Mouse (Mus musculus) adrenal gland, postnatal 36 days (tissue): Measurements from ENCODE around the gene Phb2. TPM values are rescaled to one million over a fixed set of nuclear protein-coding genes. Genes with fewer than 3 reads are reported as not detected.

Experiments
- DNase-seq, 2 experiments: peaks; one replicate each; pipeline ENCODE4 v3.0.0; 2021; ENCODE audit warnings: mixed read lengths in 1 of 2
- microRNA-seq: library from miRNA; unstranded; fragments of <30 nt; microRNA quantifications from one replicate; pipeline ENCODE4 v1.2.0, GENCODE M21; 2021
- total RNA-seq, 2 experiments: library from RNA; stranded (reverse); gene quantifications; 2 replicates each; pipeline ENCODE4 v1.2.3; 2021

Gene Phb2
- total RNA-seq, 2 experiments from 2014 or later, result 308 to 325 TPM

DNA sequence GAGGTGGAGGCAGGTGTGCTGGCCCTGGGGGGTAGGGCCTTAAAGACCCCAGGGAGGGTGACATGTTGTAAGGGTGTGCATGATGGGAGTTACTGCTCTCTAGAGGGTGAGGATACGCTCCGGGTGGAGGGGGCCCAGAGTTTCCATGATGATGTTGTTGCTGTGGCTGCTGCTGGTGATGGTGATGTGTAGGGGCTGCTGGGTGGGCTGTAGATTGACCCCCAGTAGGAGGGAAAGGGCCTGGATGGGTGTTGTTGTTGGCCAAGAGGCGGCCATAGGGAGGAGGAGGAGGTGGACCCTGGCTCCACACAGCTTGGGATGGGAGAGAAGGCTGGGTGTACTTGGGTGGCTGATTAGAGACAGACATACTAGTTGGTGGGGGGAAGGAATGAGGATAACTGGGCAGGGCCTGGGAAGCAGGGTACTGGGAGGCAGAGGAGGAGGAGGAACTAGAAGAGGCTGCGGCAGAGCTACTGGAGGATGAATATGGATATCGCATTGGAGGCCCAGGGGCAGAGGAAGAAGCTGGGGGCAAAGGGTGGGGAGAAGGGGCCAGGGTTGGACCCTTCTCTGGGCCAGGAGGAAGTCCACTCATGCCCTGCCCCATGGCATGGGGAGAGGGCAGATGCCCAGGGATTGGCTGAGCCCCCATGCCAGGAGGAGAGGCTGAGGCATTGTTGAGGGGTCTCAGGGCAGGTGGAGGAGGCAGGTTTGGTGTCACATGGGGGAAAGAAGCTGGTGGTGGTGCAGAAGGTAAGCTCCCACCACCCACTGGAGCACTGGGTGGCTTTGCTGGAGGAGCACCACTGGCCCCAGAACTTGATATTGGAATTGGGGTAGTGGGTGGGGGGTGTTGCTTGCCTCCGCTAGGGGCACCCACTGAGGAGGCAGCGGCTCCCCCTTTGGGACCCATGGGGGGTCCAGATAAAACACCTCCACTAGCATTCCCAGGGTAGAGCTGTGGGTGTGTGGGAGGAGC lies 34.8 kb downstream of the Phb2 start:
- DNase-seq, result no peak

DNA sequence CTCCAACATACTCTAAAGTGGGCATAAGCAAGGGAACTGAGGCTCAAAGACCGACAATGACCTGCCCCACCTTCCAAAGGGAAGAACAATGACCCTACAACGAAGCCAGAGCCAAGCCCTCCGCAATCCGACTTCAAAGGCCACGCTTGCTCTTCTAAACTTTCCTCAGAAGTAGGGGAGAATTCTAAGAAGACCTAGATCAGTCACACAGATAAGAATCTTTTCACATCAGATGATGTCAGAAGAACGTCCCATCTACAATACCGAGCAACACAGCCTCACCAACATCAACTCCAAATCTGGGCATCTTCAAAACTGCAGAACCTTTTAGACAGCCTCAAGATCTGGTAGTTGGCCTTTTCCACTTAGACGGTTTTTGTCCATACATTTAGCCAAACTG lies 38.3 kb downstream of the Phb2 start:
- no peak for DNase-seq

DNA sequence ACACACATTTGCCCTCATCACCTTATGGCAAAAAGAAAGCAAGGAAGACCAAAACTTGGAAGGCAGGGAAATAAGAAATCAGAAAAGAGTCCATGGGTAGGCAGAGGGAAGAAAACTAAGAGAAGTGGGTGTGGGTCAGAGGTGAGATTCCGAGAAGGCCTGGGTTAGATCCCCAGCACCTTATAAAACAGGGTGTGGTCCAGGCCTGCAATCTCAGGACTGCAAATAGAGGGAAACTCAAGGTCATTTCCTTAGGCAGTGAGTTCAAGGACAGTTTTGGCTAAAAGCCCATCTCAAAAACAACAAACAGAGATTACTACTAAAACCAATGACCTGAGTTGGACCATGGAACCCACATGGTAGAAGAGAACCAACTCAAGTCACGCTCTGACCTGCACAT lies 41.7 kb downstream of the Phb2 start:
- DNase-seq, result no peak

DNA sequence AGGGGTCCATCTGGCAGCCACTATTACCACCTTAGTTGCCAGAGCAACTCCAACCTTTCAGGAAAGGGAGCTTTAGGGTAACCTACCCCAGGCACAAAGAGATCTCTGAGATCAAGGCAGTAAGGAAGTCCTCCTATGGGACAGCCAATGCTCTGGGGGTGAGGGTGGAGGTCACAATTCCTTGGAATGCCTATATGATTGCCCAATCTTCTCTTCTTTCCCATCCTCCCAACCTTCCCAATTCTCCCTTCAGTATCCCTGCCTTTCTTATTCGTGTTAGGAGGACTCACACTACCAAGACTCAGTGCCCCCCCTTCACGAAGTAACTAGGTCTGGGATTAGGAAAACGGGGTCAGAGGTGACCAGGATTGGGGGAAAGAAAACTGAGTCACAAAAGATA lies 43.2 kb downstream of the Phb2 start:
- DNase-seq, result no peak

DNA sequence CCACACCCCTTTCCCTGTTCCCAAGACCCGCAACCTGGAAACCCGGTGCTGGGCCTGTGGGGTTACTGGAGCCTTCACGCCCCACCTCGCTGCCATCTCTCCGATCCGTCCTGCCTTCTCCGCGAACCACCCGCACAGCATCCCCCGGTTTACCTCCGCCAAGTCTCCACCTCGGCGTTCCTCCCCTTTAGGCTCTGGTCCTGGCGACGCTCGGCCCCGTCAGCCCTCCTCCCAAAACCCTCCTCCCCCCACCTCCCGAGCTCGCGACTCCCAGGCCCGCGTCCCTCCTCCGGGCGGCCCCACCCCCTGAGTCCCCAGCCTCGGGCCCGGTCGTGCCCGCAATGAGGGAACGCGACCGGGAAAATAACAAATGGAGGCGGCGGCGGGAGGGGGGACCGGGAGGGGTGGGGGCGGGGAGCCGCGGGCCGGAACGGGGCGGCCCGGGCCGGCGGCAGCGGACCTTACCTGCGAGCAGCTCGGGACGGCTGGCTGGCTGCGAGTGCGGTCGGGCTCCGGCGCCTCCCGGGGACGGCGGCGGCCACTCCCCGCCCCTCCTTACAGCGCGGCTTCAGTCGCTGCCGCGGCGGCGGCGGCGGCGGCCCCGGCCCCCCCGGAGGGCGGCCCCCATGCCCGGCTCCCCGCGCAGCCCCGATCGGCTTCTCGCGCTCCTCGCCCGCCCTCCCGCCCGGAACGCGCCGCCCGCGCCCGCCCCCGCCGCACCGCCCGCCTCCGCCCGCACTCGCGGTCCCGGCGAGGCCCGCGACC lies 43.9 kb downstream of the Phb2 start, which contains the start of the genes Gm45234 and Atn1:
Gene Gm45234, minus strand, starts transcription at position 191 of the 765 bp plus-strand sequence.
Gene Atn1, minus strand, starts transcription at position 694 of the 765 bp plus-strand sequence.
- peak; percentile 83 to 93 for DNase-seq

DNA sequence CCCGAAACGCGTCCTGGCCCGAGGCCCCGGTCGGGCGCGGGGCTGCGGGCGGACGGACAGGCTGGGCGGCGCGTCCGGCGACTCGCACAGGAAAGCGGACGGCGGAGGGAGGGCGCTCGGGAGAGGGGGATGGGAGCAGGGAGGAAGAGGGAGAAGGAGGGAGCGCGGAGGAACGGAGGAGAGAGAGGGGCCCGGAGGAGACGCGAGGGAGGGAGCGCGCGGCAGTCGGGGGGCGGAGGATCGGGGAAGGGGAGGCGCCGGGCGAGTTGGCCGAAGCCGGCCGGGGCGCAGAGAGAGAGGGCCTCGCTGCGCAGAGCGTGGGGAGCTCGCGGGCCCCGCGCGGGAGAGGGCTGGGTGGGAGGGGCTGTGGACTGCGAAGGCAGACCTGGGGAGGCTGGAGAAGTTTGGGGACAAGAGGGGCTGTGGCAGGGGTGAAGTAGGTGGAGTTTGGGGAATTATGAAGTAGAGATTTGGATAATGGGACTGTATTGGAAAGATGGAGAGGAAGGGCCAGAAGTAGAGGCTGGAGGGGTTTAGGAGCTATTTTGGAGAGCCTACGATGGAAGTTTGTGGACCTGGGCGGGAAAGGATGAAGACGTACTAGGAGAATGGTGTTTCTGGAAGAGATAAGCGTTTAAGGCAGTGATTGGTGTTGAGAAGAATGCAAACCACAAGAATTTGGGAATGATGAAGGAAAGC lies 44.7 kb downstream of the Phb2 start:
- peak; percentile 90 to 92 for DNase-seq

DNA sequence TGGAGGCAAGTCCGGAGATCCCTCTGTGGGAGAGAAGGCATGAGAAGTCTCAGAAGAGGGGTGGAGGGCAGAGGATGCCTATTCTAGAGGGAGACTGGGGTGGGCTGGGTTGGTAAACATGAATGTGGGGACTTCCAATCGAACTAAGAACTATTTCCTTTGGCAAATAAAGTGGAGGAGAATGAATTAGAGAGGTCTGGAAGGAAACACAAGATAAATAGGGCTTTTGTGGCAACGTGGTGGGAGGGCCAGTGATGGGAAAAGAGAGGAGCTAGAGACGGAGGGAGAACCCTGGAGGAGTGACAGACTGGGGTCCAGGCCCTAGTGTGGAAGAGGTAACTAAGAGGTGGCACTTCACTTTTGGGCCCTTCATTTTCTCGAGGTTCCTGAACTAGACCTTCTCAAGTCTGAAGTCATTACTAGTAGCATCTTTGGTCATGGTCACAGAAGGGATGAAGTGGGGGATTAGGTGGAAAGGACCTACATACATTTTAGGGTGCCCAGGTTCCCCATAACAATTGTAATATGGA lies 45.3 kb downstream of the Phb2 start:
- no peak for DNase-seq

DNA sequence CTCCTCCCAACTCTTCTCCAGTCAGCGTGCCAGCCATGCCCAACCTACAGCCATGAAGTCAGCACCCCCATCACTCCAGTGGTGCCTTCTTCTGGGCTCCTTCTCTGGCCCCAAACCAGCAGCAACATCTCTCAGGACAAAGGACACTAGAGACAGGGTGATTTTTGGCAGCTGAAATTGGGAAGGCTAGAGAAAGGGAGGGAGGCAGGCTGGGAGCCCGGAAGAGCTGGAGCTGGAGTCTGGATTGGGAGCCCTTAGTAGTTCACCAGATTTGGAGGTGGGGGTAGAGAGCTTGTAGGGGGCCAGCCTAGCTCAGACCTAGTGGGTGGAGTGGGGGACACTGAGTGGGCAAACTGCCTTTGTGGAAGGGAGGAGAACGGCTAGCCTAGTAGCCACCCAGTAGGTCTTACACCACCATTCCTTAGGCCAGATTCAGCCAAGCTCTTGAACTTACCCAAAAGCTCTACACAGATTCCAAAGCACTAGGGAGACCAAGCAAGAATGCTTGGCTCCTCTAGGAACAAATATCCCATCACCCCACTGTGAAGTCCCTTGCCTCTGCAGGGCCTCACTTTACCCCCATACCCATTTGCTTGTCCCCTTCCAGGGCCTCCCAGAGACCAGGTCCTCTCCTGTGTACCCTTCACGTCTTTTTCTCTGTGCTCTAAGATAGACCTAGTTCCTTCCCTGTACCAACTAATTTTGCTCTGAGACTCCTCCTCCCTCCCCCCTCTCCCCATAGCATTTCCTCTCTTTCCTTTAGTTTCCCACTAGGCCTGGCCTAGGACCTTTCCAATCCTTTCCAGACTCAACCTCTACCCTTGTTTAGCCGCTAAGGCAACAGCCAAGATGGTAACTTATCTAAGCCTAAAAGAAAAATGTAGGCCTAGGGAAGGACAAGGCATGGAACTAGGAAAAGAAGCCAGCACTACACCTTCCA lies 46.0 kb downstream of the Phb2 start:
- DNase-seq, result peak; percentile 58 to 70

DNA sequence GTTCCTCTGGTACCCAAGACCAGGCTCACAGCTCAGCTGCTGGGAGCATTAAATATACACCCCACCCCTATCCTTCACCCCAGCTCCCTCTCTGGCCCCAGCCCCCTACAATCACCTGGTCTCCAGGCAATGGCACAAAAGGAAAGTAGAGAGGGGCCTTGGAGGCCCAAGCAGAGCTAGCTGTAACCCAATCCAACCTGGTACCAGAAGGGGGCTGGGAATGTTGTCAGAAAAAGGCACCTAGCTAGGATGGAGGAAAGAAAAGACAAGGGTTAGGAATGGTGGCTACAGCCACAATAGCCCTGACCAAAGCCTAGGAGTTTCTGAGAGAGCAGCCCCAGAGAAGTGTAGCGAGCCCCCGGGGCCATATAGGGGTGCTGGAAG lies 46.7 kb downstream of the Phb2 start:
- no peak for DNase-seq

DNA sequence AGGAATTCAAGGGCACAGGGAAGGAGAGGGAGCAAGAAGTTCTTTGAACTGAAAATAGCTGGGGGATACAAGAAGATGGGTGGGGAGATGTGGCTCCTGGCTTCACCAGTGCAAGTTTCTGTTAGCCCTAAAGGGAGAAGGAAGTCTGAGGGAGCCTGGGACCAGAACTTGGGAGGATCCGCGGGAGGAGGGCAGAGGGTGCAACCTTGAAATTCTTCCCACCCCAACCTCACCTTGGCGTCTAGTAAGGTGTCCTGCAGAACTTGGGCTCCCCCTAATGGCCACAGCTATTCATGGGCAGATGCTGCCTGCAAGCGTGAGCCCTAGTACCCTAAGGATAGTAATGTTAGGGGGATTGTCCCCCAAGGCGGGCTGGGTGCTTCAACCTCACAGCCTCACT lies 47.1 kb downstream of the Phb2 start:
- DNase-seq, result peak; percentile 87 to 92

DNA sequence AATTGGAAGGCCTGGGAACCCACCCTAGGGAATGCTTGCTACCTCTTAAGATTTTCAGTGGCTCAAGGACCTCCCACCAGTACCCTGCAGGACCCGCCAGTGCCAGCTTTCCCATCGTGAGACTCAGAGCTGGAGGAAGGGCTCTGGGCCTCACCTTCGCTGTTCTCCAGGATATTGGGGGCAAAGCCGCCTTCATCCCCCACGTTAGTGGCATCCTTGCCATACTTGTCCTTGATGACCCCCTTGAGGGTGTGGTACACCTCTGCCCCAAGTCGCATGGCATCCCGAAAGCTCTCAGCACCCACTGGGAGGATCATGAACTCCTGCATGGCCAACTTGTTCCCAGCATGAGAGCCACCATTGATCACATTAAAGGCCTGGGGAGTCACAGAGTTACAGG lies 53.8 kb downstream of the Phb2 start:
- no peak for DNase-seq

Small RNA genes within 50 kb of the gene (microRNA-seq; reads per million reads assigned to microRNA genes)
- gene Mir141 (3.7 reads per million, percentile 10 among the genes with 10 or more reads in this experiment), gene Mir200c (35.1 reads per million, percentile 40 among the genes with 10 or more reads in this experiment)

Other genes with a start within 250 kb of the Phb2 start
- gene Clstn3, start 247.5 kb upstream of the Phb2 start, total RNA-seq, result 10 to 100 TPM; 54.9 to 78.2 TPM
- gene C1rl, start 219.2 kb upstream of the Phb2 start, total RNA-seq, result 10 to 100 TPM; 11.8 to 15.5 TPM
- 10 to 100 TPM; 38.7 to 52.4 TPM for gene C1ra, start 199.9 kb upstream of the Phb2 start, total RNA-seq
- gene C1s1, start 170.0 kb upstream of the Phb2 start, total RNA-seq, result 10 to 100 TPM; 46.2 to 61.5 TPM
- gene C1rb, start 142.0 kb upstream of the Phb2 start, total RNA-seq, result 1 to 10 TPM; 5.8 to 7.8 TPM
- gene C1s2, start 76.3 kb upstream of the Phb2 start, total RNA-seq, result 1 to 10 TPM; 2.4 to 2.6 TPM
- gene Lpcat3, start 49.3 kb upstream of the Phb2 start, total RNA-seq, result 100 to 1,000 TPM in 1 of 2 experiments, 10 to 100 TPM in 1; 77.0 to 113 TPM
- gene Emg1, start 158 bp upstream of the Phb2 start, total RNA-seq, result 10 to 100 TPM; 87.2 to 88.2 TPM
- 1 to 10 TPM; 5.5 to 9.6 TPM for gene Ptpn6, start 26.4 kb downstream of the Phb2 start, total RNA-seq
- 100 to 1,000 TPM; 331 to 397 TPM for gene Grcc10, start 29.0 kb downstream of the Phb2 start, total RNA-seq
- gene Gm45234, start 43.7 kb downstream of the Phb2 start, total RNA-seq, result under 1 TPM in 1 of 2 experiments, not detected in 1; 0.56 TPM
- gene Atn1, start 44.2 kb downstream of the Phb2 start, total RNA-seq, result 10 to 100 TPM; 77.4 to 78.1 TPM
- 10 to 100 TPM; 12.4 to 32.6 TPM for gene Eno2, start 57.3 kb downstream of the Phb2 start, total RNA-seq
- gene Lrrc23, start 67.4 kb downstream of the Phb2 start, total RNA-seq, result under 1 TPM in 1 of 2 experiments, not detected in 1; 0.43 TPM
- 10 to 100 TPM; 16.9 to 25.4 TPM for gene Spsb2, start 96.3 kb downstream of the Phb2 start, total RNA-seq
- 100 to 1,000 TPM; 406 to 411 TPM for gene Tpi1, start 102.0 kb downstream of the Phb2 start, total RNA-seq
- gene Usp5, start 117.1 kb downstream of the Phb2 start, total RNA-seq, result 100 to 1,000 TPM; 120 to 126 TPM
- gene Cdca3, start 117.2 kb downstream of the Phb2 start, total RNA-seq, result 1 to 10 TPM; 5.9 to 9.2 TPM
- gene Gnb3, start 127.9 kb downstream of the Phb2 start, total RNA-seq, result 1 to 10 TPM; 6.2 to 8.1 TPM
- 10 to 100 TPM; 21.7 to 24.5 TPM for gene P3h3, start 145.4 kb downstream of the Phb2 start, total RNA-seq
- gene Gpr162, start 151.6 kb downstream of the Phb2 start, total RNA-seq, result 1 to 10 TPM in 1 of 2 experiments, under 1 TPM in 1; 0.89 to 1.2 TPM
- under 1 TPM; 0.30 to 0.50 TPM for gene Cd4, start 175.9 kb downstream of the Phb2 start, total RNA-seq
- 1 to 10 TPM; 1.0 to 1.3 TPM for gene Lag3, start 199.4 kb downstream of the Phb2 start, total RNA-seq
- gene Ptms, start 207.8 kb downstream of the Phb2 start, total RNA-seq, result 100 to 1,000 TPM; 753 to 830 TPM
- gene Mlf2, start 219.1 kb downstream of the Phb2 start, total RNA-seq, result 100 to 1,000 TPM; 284 to 296 TPM